In genomic region chr16:72979407-72980219, GRCm38 (mm10) we compare ENCODE assay signal across 9 mouse cellular contexts.
A peak's percentile ranks its signal among the peaks of the same experiment; 100 is the strongest.
DNase-seq lines count a peak whose midpoint lies in the region; ATAC-seq lines count a peak whose summit lies in the region.
"Had no signal": no experiment of that assay in that cellular context is flagged by ENCODE, and none has a peak within 500 bp of the region (broad histone marks: within the 10 kb centered on the region; RNA-seq: fewer than 3 reads in every experiment).

No protein-coding gene starts in this region.

- H3K4me1 ChIP-seq in forebrain, embryonic 12.5 days, result peaks cover 6% of the 10 kb centered on the region; the same call in 1 of the 2 replicates
- H3K4me1 ChIP-seq in hindbrain, embryonic 12.5 days, result peaks cover 11% of the 10 kb centered on the region

- peak; percentile 76 for ATAC-seq in forebrain, embryonic 12.5 days (ENCODE audit: low FRiP score)
- ATAC-seq in hindbrain, embryonic 12.5 days (ENCODE audit: low FRiP score), result peak; percentile 39

- 31% methylated on average over 8 of the region's 8 CpGs for WGBS in forebrain, embryonic 12.5 days
- 28% methylated on average over 8 of the region's 8 CpGs for WGBS in hindbrain, embryonic 12.5 days

- no peak overlapping the region for H3K9ac ChIP-seq in forebrain, embryonic 12.5 days
- H3K9ac ChIP-seq in hindbrain, embryonic 12.5 days, result no peak overlapping the region
- H3K9ac ChIP-seq: heart, embryonic 13.5 days had no signal

- peaks cover 4% of the 10 kb centered on the region; the same call in 1 of the 2 replicates for H3K27me3 ChIP-seq in forebrain, embryonic 12.5 days
- no peaks in the 10 kb centered on the region for H3K27me3 ChIP-seq in hindbrain, embryonic 12.5 days
- H3K27me3 ChIP-seq: heart, embryonic 13.5 days had no signal

- H3K4me2 ChIP-seq in forebrain, embryonic 12.5 days, result no peak overlapping the region
- no peak overlapping the region for H3K4me2 ChIP-seq in hindbrain, embryonic 12.5 days (replicated peaks)
- H3K4me2 ChIP-seq: heart, embryonic 13.5 days had no signal

- H3K27ac ChIP-seq in forebrain, embryonic 12.5 days, result no peak overlapping the region
- no peak overlapping the region for H3K27ac ChIP-seq in hindbrain, embryonic 12.5 days
- H3K27ac ChIP-seq: heart, embryonic 13.5 days had no signal

- no peaks in the 10 kb centered on the region for H3K36me3 ChIP-seq in forebrain, embryonic 12.5 days (replicated peaks)
- peaks cover 4% of the 10 kb centered on the region; the same call in 1 of the 2 replicates for H3K36me3 ChIP-seq in hindbrain, embryonic 12.5 days
- H3K36me3 ChIP-seq: heart, embryonic 13.5 days had no signal

- no peak overlapping the region for H3K4me3 ChIP-seq in forebrain, embryonic 12.5 days (replicated peaks)
- H3K4me3 ChIP-seq in hindbrain, embryonic 12.5 days, result no peak overlapping the region
- H3K4me3 ChIP-seq: heart, embryonic 13.5 days had no signal

- no peaks in the 10 kb centered on the region for H3K9me3 ChIP-seq in forebrain, embryonic 12.5 days
- no peaks in the 10 kb centered on the region for H3K9me3 ChIP-seq in hindbrain, embryonic 12.5 days (replicated peaks)
- H3K9me3 ChIP-seq: heart, embryonic 13.5 days had no signal

- peak; percentile 75 for DNase-seq in NIH3T3 (ENCODE audit: low read depth)
- peak; percentile 31 for DNase-seq in c-Kit-positive CD71-positive TER-119-positive erythroid progenitor cells, embryonic 14.5 days (ENCODE audit: low spot score)
- DNase-seq in layer of hippocampus, adult 9-10 months (ENCODE audit: low spot score), result peak; percentile 49
- DNase-seq in lung, postnatal 14 days, result peak; percentile 76
- DNase-seq in retina, postnatal 7 days (ENCODE audit: low read depth, low spot score), result peak; percentile 60
- DNase-seq in spleen, postnatal 36 days (ENCODE audit: low spot score in 2 of 2), result no peak

Comparison
In these comparisons a context has a peak if more than half of its experiments do, and no peak if none do; other contexts are left out.
1. DNase-seq: peak in NIH3T3 (single experiment), c-Kit-positive CD71-positive TER-119-positive erythroid progenitor cells, embryonic 14.5 days (single experiment), layer of hippocampus, adult 9-10 months (single experiment), lung, postnatal 14 days (single experiment) and retina, postnatal 7 days (single experiment); none in spleen, postnatal 36 days (0 of 2).